Mouse (Mus musculus) liver, postnatal 0 days (tissue): ENCODE results near the gene Efna5. TPM values are rescaled to one million over a fixed set of nuclear protein-coding genes. Genes with fewer than 3 reads are reported as not detected.

ENCODE experiments used
- ATAC-seq: fragments of 200-750 bp; cut with Nextera tagmentation; 2 replicates; pipeline ENCODE4 v1.8.0; 2017; ENCODE audit warnings: mild to moderate bottlenecking, moderate library complexity
- DNase-seq: peaks from one replicate; pipeline ENCODE4 v3.0.0-alpha.2; 2016
- H3K27ac ChIP-seq: fragments of 300-500 bp; sonication (generic); 2 replicates; pipeline ENCODE4 v1.5.1; 2014; ENCODE audit warnings: antibody characterized with exemption, moderate library complexity, mild to moderate bottlenecking, low read depth
- H3K27me3 ChIP-seq: fragments of 300-500 bp; sonication (generic); 2 replicates; pipeline ENCODE4 v1.6.1; 2014; ENCODE audit warnings: low read length, control low read depth, mixed read lengths; ENCODE audit not compliant: insufficient read depth
- H3K36me3 ChIP-seq: fragments of 300-500 bp; sonication (generic); replicated peaks from 2 replicates; pipeline ENCODE4 v1.6.1; 2014; ENCODE audit warnings: mild to moderate bottlenecking, control low read depth, low read length, moderate library complexity, mixed read lengths; ENCODE audit not compliant: insufficient read depth
- H3K4me1 ChIP-seq: fragments of 300-500 bp; sonication (generic); 2 replicates; pipeline ENCODE4 v1.6.1; 2014; ENCODE audit warnings: antibody characterized with exemption, mild to moderate bottlenecking, control low read depth; ENCODE audit not compliant: insufficient read depth
- H3K4me2 ChIP-seq: fragments of 300-500 bp; sonication (generic); 2 replicates; pipeline ENCODE4 v1.6.1; 2014; ENCODE audit warnings: low read depth, mild to moderate bottlenecking, low read length, moderate library complexity, mixed read lengths
- H3K4me3 ChIP-seq: fragments of 300-500 bp; sonication (generic); 2 replicates; pipeline ENCODE4 v1.5.1; 2014; ENCODE audit warnings: low read depth, low read length
- H3K9ac ChIP-seq: fragments of 300-500 bp; sonication (generic); replicated peaks from 2 replicates; pipeline ENCODE4 v1.6.1; 2014; ENCODE audit warnings: mild to moderate bottlenecking, moderate library complexity
- H3K9me3 ChIP-seq: fragments of 300-500 bp; sonication (generic); 2 replicates; pipeline ENCODE4 v1.6.1; 2016; ENCODE audit warnings: mild to moderate bottlenecking, control low read depth, low read length, mixed read lengths
- CTCF ChIP-seq: sonication (generic); IDR thresholded peaks from 2 replicates; pipeline ENCODE4 v1.5.1; 2016; ENCODE audit warnings: antibody characterized with exemption, low read depth
- EP300 ChIP-seq: IDR thresholded peaks from 2 replicates; pipeline ENCODE4 v1.6.1; 2016; ENCODE audit warnings: antibody characterized with exemption, low read depth, mild to moderate bottlenecking
- WGBS: fragments of 180-500 bp; shearing (Covaris S2); extraction: QIAGEN DNeasy Blood & Tissue Kit; methylation state at CpG from one replicate; pipeline ENCODE4 v1.1.7; 2014; ENCODE audit not compliant: insufficient replicate concordance; 5-methylcytosine and 5-hydroxymethylcytosine counted together
- polyA plus RNA-seq: library from polyadenylated mRNA; unstranded; fragments of >200 nt; fragmentation: Nextera tagmentation; extraction: Ambion mirVana; gene quantifications from 2 replicates; pipeline ENCODE4 v1.2.1, GENCODE M21; 2015

Efna5 gene
- polyA plus RNA-seq, 1 experiment from 2014 or later: 3.0 TPM

- no peak for TF ChIP-seq EP300
- TF ChIP-seq CTCF: no peak
- DNase-seq (no peak), ATAC-seq (no peak)
- WGBS: 21% methylated on average over 5 of the region's 5 CpGs
- no peak overlapping the region for H3K27ac ChIP-seq
- H3K36me3 ChIP-seq: no peaks in the 10 kb centered on the region
- H3K27me3 ChIP-seq: no peaks in the 10 kb centered on the region
- no peak overlapping the region for H3K9ac ChIP-seq
- no peak overlapping the region for H3K4me2 ChIP-seq
- no peaks in the 10 kb centered on the region for H3K4me1 ChIP-seq
- H3K4me3 ChIP-seq: no peak overlapping the region
- H3K9me3 ChIP-seq: no peaks in the 10 kb centered on the region
These were observed 277.5 kb downstream of the Efna5 start for GRCm38 (mm10) chr17:62603604-62604003.

GRCm38 (mm10) chr17:62598716-62599490 is 282.2 kb downstream of the Efna5 start:
- H3K4me3 ChIP-seq: no peak overlapping the region
- ATAC-seq (no peak), DNase-seq (no peak)
- H3K27ac ChIP-seq: no peak overlapping the region
- WGBS: 59% methylated on average over 9 of the region's 9 CpGs
- no peaks in the 10 kb centered on the region for H3K36me3 ChIP-seq
- TF ChIP-seq EP300 (no peak), CTCF (no peak)
- H3K9ac ChIP-seq: no peak overlapping the region
- no peaks in the 10 kb centered on the region for H3K27me3 ChIP-seq
- no peaks in the 10 kb centered on the region for H3K9me3 ChIP-seq
- H3K4me2 ChIP-seq: no peak overlapping the region
- H3K4me1 ChIP-seq: no peaks in the 10 kb centered on the region

- Histone ChIP-seq H3K36me3 (no peaks in the 10 kb centered on the region), H3K27ac (no peak overlapping the region), H3K4me2 (no peak overlapping the region), H3K4me1 (no peaks in the 10 kb centered on the region), H3K9me3 (no peaks in the 10 kb centered on the region), H3K27me3 (no peaks in the 10 kb centered on the region), H3K9ac (no peak overlapping the region), H3K4me3 (no peak overlapping the region)
- no peak for DNase-seq
- no peak for TF ChIP-seq EP300
- TF ChIP-seq CTCF: no peak
- ATAC-seq: no peak
- WGBS: 73% methylated on average over 5 of the region's 5 CpGs
These were observed 288.6 kb downstream of the Efna5 start for GRCm38 (mm10) chr17:62592436-62593074.

- Histone ChIP-seq H3K4me3 (no peak overlapping the region), H3K27ac (no peak overlapping the region), H3K27me3 (no peaks in the 10 kb centered on the region), H3K4me1 (no peaks in the 10 kb centered on the region), H3K4me2 (no peak overlapping the region), H3K36me3 (no peaks in the 10 kb centered on the region), H3K9ac (no peak overlapping the region), H3K9me3 (peaks cover 3% of the 10 kb centered on the region)
- TF ChIP-seq EP300 (no peak), CTCF (no peak)
- WGBS: 67% methylated on average over 10 of the region's 10 CpGs
- ATAC-seq (no peak), DNase-seq (no peak)
These were observed 289.3 kb downstream of the Efna5 start for GRCm38 (mm10) chr17:62591581-62592435.

GRCm38 (mm10) chr17:62590685-62591460 is 290.2 kb downstream of the Efna5 start:
- Histone ChIP-seq H3K27me3 (no peaks in the 10 kb centered on the region), H3K9me3 (peaks cover 3% of the 10 kb centered on the region), H3K4me1 (no peaks in the 10 kb centered on the region), H3K4me3 (no peak overlapping the region), H3K36me3 (no peaks in the 10 kb centered on the region), H3K27ac (no peak overlapping the region), H3K9ac (no peak overlapping the region), H3K4me2 (no peak overlapping the region)
- WGBS: 71% methylated on average over 9 of the region's 9 CpGs
- ATAC-seq (no peak), DNase-seq (no peak)
- TF ChIP-seq CTCF (no peak), EP300 (no peak)
